ENCODE assay signal across 28 mouse cellular contexts in genomic region chr3:105571944-105572343, GRCm38 (mm10).
"Had no signal": no experiment of that assay in that cellular context is flagged by ENCODE, and none has a peak within 500 bp of the region (broad histone marks: within the 10 kb centered on the region; RNA-seq: fewer than 3 reads in every experiment).

No protein-coding gene starts in this region.

- H3K36me3 ChIP-seq: embryonic facial prominence, embryonic 10.5 days; embryonic facial prominence, embryonic 12.5 days; embryonic facial prominence, embryonic 13.5 days; embryonic facial prominence, embryonic 15.5 days; forebrain, embryonic 10.5 days; forebrain, embryonic 12.5 days; forebrain, embryonic 15.5 days; heart, embryonic 10.5 days had no signal

- H3K4me1 ChIP-seq: embryonic facial prominence, embryonic 12.5 days; embryonic facial prominence, embryonic 13.5 days; embryonic facial prominence, embryonic 15.5 days had no signal

- ATAC-seq: forebrain, embryonic 13.5 days; forebrain, embryonic 14.5 days; forebrain, embryonic 15.5 days; forebrain, embryonic 16.5 days had no signal

- H3K4me3 ChIP-seq: embryonic facial prominence, embryonic 10.5 days; embryonic facial prominence, embryonic 12.5 days; embryonic facial prominence, embryonic 13.5 days; embryonic facial prominence, embryonic 15.5 days; erythroblast, embryonic 14.5 days; forebrain, embryonic 10.5 days; forebrain, embryonic 12.5 days; forebrain, embryonic 13.5 days; forebrain, embryonic 15.5 days; gastrocnemius, adult 2 months; heart, adult 2 months; heart, embryonic 10.5 days had no signal

- DNase-seq: cerebellum, adult 2 months; cerebellum, adult 8-10 months; cerebellum, adult 9-10 months; cerebellum, adult 9-11 months; cerebellum, postnatal 10 days; cerebellum, postnatal 14 days; cerebellum, postnatal 25 days; cerebellum, postnatal 36 days; embryo, embryonic 11 days; gastrocnemius, adult 2 months; gastrocnemius, postnatal 10 days; gastrocnemius, postnatal 14 days; gastrocnemius, postnatal 25 days; gastrocnemius, postnatal 36 days; heart, adult 18-20 months had no signal

- H3K4me2 ChIP-seq: embryonic facial prominence, embryonic 12.5 days; embryonic facial prominence, embryonic 13.5 days; embryonic facial prominence, embryonic 15.5 days; forebrain, embryonic 12.5 days; forebrain, embryonic 13.5 days; forebrain, embryonic 15.5 days had no signal

- H3K9ac ChIP-seq: embryonic facial prominence, embryonic 12.5 days; embryonic facial prominence, embryonic 13.5 days; embryonic facial prominence, embryonic 15.5 days; forebrain, embryonic 12.5 days; forebrain, embryonic 13.5 days; forebrain, embryonic 15.5 days had no signal

- H3K27ac ChIP-seq: embryonic facial prominence, embryonic 10.5 days; embryonic facial prominence, embryonic 12.5 days; embryonic facial prominence, embryonic 13.5 days; embryonic facial prominence, embryonic 15.5 days; forebrain, embryonic 10.5 days; forebrain, embryonic 12.5 days; forebrain, embryonic 13.5 days; forebrain, embryonic 15.5 days; gastrocnemius, adult 2 months; heart, adult 2 months; heart, embryonic 10.5 days had no signal

- H3K9me3 ChIP-seq: embryonic facial prominence, embryonic 10.5 days; embryonic facial prominence, embryonic 12.5 days; embryonic facial prominence, embryonic 13.5 days; embryonic facial prominence, embryonic 15.5 days; forebrain, embryonic 10.5 days; forebrain, embryonic 12.5 days; forebrain, embryonic 13.5 days; forebrain, embryonic 15.5 days; heart, embryonic 10.5 days had no signal

- H3K27me3 ChIP-seq: embryonic facial prominence, embryonic 12.5 days; embryonic facial prominence, embryonic 13.5 days; embryonic facial prominence, embryonic 15.5 days; forebrain, embryonic 13.5 days; forebrain, embryonic 15.5 days had no signal
